Mouse (Mus musculus) forebrain, embryonic 14.5 days (tissue): ENCODE measurements at regions not wholly inside any gene's neighbourhood (a gene's known extent, or its start where the extent isn't known, plus 50 kb on each side); places are given as distances from the start of the nearest gene placed in this dataset.

Experiments used
- ATAC-seq: fragments of 200-750 bp; cut with Nextera tagmentation; 2 replicates; pipeline ENCODE4 v1.8.0; 2017; ENCODE audit warnings: mild to moderate bottlenecking, moderate library complexity
- DNase-seq: peaks from one replicate; pipeline ENCODE4 v3.0.0-alpha.2; 2015; ENCODE audit warnings: low spot score
- H3K27ac ChIP-seq: fragments of 300-500 bp; sonication (generic); 2 replicates; pipeline ENCODE4 v1.5.1; 2014; ENCODE audit warnings: low read depth, mild to moderate bottlenecking, control low read depth, low read length, moderate library complexity
- H3K27me3 ChIP-seq: fragments of 300-500 bp; sonication (generic); replicated peaks from 2 replicates; pipeline ENCODE4 v1.6.1; 2014; ENCODE audit warnings: low read length, control low read depth, mixed read lengths; ENCODE audit not compliant: control insufficient read depth, insufficient read depth
- H3K36me3 ChIP-seq: fragments of 300-500 bp; sonication (generic); 2 replicates; pipeline ENCODE4 v1.6.1; 2014; ENCODE audit warnings: low read length, control low read depth; ENCODE audit not compliant: control insufficient read depth, insufficient read depth
- H3K4me1 ChIP-seq: fragments of 300-500 bp; sonication (generic); 2 replicates; pipeline ENCODE4 v1.6.1; 2014; ENCODE audit warnings: antibody characterized with exemption, low read length, control low read depth; ENCODE audit not compliant: control insufficient read depth, insufficient read depth
- H3K4me2 ChIP-seq: fragments of 300-500 bp; sonication (generic); 2 replicates; pipeline ENCODE4 v1.6.1; 2014; ENCODE audit warnings: mild to moderate bottlenecking, control low read depth, low read length
- H3K4me3 ChIP-seq: fragments of 300-500 bp; sonication (generic); 2 replicates; pipeline ENCODE4 v1.5.1; 2014; ENCODE audit warnings: low read depth, low read length, control low read depth
- H3K9ac ChIP-seq: fragments of 300-500 bp; sonication (generic); 2 replicates; pipeline ENCODE4 v1.6.1; 2014; ENCODE audit warnings: mild to moderate bottlenecking, low read length, control low read depth, moderate library complexity
- H3K9me3 ChIP-seq: fragments of 300-500 bp; sonication (generic); replicated peaks from 2 replicates; pipeline ENCODE4 v1.6.1; 2016; ENCODE audit warnings: low read length, control low read depth, mixed read lengths; ENCODE audit not compliant: control insufficient read depth
- WGBS: fragments of 180-500 bp; shearing (Covaris S2); extraction: QIAGEN DNeasy Blood & Tissue Kit; methylation state at CpG from one replicate; pipeline ENCODE4 v1.1.7; 2014; 5-methylcytosine and 5-hydroxymethylcytosine counted together

DNA sequence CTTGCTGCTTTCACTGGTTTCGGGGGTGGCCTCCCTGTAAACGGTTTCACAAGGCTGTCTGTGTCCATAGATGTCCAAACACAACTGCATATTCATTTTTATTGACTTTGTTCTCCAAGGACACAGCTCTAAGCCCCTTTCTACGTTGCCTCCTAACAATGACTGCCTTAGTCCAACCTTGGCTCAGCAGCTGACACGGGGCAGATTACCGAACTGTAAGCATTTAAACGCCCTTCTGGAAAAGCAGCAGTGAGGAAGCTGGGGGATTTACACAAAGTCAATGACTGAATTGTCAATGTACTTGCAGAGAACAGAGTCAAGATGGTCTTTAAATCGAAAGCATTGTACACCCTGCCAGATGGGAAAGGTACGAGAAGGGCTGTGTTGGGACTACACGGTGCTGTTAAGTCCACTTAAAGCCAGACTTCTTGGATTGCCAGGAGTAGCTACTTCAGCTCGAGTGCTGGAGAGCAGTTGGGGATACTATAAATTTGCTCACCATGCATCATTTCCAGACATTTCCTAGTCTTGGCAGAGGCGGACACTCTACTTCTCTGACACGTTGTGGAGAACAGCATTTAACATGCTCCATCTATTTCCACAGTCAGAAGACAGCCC is 149.0 kb downstream of the Dact1 start:
- H3K9me3 ChIP-seq: no peaks in the 10 kb centered on the region
- H3K4me3 ChIP-seq: no peak overlapping the region
- H3K4me2 ChIP-seq: no peak overlapping the region
- WGBS: 77% methylated on average over 12 of the region's 12 CpGs
- DNase-seq (no peak), ATAC-seq (no peak)
- no peaks in the 10 kb centered on the region for H3K36me3 ChIP-seq
- no peaks in the 10 kb centered on the region for H3K4me1 ChIP-seq
- no peak overlapping the region for H3K27ac ChIP-seq
- H3K27me3 ChIP-seq: no peaks in the 10 kb centered on the region
- H3K9ac ChIP-seq: no peak overlapping the region

DNA sequence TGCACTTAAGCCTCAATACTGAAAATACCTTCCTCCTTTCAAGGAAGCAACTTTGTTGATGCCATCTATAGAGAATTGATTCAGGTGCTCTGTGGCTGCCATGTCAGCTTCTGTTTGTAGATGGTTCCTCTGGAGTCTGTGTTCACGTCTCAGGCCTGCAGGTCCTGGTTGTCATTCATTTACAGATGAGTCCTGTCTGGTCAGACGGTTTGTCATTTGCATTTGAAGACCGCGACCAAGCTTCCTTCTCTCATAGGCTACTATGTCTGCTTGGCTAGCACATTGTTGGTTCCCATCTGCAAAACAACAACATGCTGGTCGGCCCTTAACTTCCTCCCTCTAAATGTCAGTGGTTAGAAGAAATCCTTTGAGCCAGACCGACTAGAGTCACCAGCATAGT is 151.0 kb downstream of the Dact1 start:
- H3K4me1 ChIP-seq: no peaks in the 10 kb centered on the region
- no peaks in the 10 kb centered on the region for H3K9me3 ChIP-seq
- H3K4me2 ChIP-seq: no peak overlapping the region
- no peak overlapping the region for H3K4me3 ChIP-seq
- no peaks in the 10 kb centered on the region for H3K36me3 ChIP-seq
- DNase-seq (no peak), ATAC-seq (no peak)
- H3K27ac ChIP-seq: no peak overlapping the region
- WGBS: 54% methylated on average over 6 of the region's 6 CpGs
- H3K9ac ChIP-seq: no peak overlapping the region
- no peaks in the 10 kb centered on the region for H3K27me3 ChIP-seq

DNA sequence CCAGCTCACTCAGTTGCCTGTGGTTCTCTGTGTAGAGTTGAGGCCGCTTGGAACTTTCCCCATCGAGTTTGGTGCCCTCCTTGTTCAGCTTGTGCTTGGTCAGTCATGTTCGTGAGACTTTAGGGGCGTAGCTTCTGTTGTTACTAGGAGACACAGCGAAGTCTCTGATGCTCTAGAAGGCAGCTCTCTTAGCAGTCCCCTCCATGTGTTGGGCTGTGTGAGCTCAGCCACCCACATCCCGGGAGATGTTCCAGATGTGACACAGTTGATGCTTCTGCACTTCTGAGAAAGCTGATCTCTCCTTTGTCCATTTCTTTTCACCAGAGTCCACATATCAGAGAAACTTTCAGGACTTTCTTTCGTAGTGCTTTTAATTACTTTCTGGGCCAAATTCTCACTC is 158.1 kb downstream of the Dact1 start:
- H3K27ac ChIP-seq: no peak overlapping the region
- H3K4me2 ChIP-seq: no peak overlapping the region
- H3K9ac ChIP-seq: no peak overlapping the region
- no peaks in the 10 kb centered on the region for H3K9me3 ChIP-seq
- DNase-seq: no peak
- no peak overlapping the region for H3K4me3 ChIP-seq
- no peaks in the 10 kb centered on the region for H3K27me3 ChIP-seq
- H3K36me3 ChIP-seq: no peaks in the 10 kb centered on the region
- WGBS: 72% methylated on average over 7 of the region's 7 CpGs
- H3K4me1 ChIP-seq: no peaks in the 10 kb centered on the region
- no peak for ATAC-seq

DNA sequence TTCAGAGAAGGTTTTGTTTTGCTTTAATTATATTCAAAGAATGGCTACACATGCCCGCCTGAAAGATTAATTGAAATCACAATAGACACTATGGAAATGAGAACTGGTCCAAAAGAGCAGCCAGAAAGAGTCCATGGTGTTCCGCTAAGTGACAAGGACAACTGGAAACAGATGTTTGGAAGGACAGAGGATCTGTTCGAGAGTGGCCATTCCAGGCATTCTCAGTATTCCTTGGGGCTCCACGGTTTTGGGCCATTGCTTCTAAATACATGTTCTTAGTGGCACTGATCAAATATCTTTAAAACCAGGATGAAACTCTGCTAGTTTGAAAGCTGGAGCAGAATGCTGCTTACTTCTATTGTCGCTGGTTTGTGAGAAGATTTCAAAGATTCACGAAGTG is 158.6 kb downstream of the Dact1 start:
- Histone ChIP-seq H3K4me2 (no peak overlapping the region), H3K4me3 (no peak overlapping the region), H3K9me3 (no peaks in the 10 kb centered on the region), H3K9ac (no peak overlapping the region), H3K27ac (no peak overlapping the region), H3K4me1 (no peaks in the 10 kb centered on the region), H3K36me3 (no peaks in the 10 kb centered on the region), H3K27me3 (no peaks in the 10 kb centered on the region)
- no peak for ATAC-seq
- 39% methylated on average over 6 of the region's 6 CpGs for WGBS
- DNase-seq: no peak

DNA sequence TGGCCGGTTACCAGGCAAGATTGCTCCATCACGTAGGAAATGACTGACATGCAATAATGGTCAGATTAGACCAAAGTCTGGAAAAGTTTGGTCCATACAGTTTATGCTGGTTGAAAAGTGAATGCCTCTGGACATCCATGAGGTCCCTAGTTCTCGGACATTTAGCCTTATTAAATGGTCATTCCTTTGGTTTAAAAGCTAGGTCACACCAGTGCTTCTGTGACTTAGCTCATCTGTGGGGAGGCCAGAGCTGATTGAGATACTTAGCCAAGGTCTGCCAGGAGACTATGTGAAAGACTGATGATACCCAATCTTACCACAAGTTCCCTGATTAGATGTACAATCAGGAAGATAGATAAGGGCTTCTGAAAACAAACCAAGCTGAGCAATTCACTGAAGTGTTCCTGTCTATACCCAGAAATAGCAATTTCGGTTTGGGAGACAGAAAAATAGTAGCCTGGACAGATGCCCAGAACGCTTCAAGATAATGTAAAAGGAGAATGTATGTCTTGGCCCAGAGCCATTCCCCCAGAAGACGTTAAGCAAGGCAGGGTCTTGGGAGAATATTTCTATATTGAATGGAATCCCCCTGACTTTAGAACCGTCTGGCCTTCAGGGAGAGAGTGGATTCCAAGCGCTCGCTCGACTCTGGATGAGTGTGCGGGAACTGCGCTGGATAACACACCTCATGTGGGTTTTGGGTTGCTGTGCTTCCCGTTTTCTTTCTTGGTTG is 161.5 kb downstream of the Dact1 start:
- Histone ChIP-seq H3K4me3 (no peak overlapping the region), H3K4me1 (no peaks in the 10 kb centered on the region), H3K27ac (no peak overlapping the region), H3K9me3 (no peaks in the 10 kb centered on the region), H3K9ac (no peak overlapping the region), H3K4me2 (no peak overlapping the region), H3K36me3 (no peaks in the 10 kb centered on the region), H3K27me3 (no peaks in the 10 kb centered on the region)
- WGBS: 79% methylated on average over 13 of the region's 13 CpGs
- no peak for ATAC-seq
- peak; percentile 48 for DNase-seq

- Histone ChIP-seq H3K4me1 (no peaks in the 10 kb centered on the region), H3K27ac (no peak overlapping the region), H3K36me3 (no peaks in the 10 kb centered on the region), H3K4me3 (no peak overlapping the region), H3K4me2 (no peak overlapping the region), H3K9me3 (no peaks in the 10 kb centered on the region), H3K9ac (no peak overlapping the region), H3K27me3 (no peaks in the 10 kb centered on the region)
- WGBS: 90% methylated on average over 4 of the region's 4 CpGs
- ATAC-seq: no peak
- no peak for DNase-seq
Observed at GRCm38 (mm10) chr12:71471720-71472119, 162.0 kb downstream of the Dact1 start.

DNA sequence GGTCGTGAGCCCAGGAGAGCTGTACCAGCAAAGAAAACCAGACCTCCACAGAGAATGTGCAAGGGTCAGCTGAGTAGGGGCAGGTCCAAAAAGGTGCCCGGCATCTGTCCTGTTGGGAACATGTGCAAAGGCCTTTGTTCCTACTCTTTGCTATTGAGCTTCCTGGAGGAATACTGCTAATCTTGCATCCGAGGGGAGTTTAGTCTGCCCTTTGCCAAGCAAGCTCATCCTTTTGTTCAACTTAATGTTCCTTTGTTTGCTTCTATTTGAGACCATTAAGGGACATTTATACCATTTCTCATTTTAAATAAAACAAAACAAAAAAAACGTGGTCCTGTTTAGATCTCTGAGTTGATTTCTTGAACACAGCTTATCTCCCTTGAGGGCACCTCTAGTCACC is 166.6 kb downstream of the Dact1 start:
- Histone ChIP-seq H3K9ac (no peak overlapping the region), H3K4me3 (no peak overlapping the region), H3K27me3 (no peaks in the 10 kb centered on the region), H3K27ac (no peak overlapping the region), H3K36me3 (no peaks in the 10 kb centered on the region), H3K4me2 (no peak overlapping the region), H3K9me3 (no peaks in the 10 kb centered on the region), H3K4me1 (peaks cover 3% of the 10 kb centered on the region; the same call in 1 of the 2 replicates)
- DNase-seq (no peak), ATAC-seq (no peak)
- WGBS: 62% methylated on average over 4 of the region's 4 CpGs

DNA sequence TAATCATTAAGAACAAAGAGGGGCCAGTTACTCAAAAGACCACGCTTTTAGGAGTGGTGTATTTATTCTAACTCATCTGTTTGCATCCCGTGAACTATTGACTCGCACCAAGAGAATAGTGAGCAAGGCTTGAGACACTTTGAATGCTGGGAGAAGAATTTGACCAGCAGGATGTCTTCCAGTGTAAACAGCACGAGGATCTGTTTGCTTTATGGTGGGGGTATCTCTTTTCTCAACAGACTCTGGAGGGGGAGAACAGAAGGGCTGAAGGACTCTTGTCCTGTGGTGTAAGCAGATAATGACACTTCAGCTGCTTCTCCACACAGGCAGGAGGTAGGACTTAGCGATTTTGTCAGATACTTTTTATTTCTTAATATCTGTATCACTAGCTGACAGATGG is 168.0 kb downstream of the Dact1 start:
- Histone ChIP-seq H3K4me1 (peaks cover 6% of the 10 kb centered on the region), H3K27ac (no peak overlapping the region), H3K27me3 (no peaks in the 10 kb centered on the region), H3K4me3 (no peak overlapping the region), H3K36me3 (no peaks in the 10 kb centered on the region), H3K4me2 (no peak overlapping the region), H3K9me3 (no peaks in the 10 kb centered on the region), H3K9ac (no peak overlapping the region)
- DNase-seq (peak; percentile 22), ATAC-seq (no peak)
- WGBS: 8% methylated on average over 5 of the region's 5 CpGs

DNA sequence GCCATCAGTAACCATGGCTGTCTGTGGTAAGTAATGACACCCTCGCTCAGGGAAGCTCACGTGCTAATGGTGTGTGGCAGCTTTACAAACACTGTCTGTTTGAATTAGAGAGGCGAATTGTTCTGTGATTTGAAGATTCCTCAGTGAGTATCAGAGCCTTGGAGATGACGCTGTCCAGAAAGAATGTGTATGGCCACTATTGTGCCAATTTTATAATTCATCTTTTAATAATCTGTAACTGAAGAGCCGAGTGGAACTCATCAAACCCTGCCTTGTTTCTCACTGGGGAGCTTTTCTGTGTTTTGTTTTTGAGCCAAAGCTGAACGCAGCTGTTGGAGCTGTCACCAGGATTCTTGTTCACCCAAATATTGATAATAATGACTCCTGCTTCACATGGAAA is 171.7 kb downstream of the Dact1 start:
- 0 out of 2 replicates have a peak overlapping the region, but pooled peaks have one; percentile 35 for H3K27ac ChIP-seq
- DNase-seq (peak; percentile 45), ATAC-seq (no peak)
- no peaks in the 10 kb centered on the region for H3K9me3 ChIP-seq
- no peaks in the 10 kb centered on the region for H3K36me3 ChIP-seq
- H3K9ac ChIP-seq: no peak overlapping the region
- 63% methylated on average over 6 of the region's 6 CpGs for WGBS
- no peaks in the 10 kb centered on the region for H3K27me3 ChIP-seq
- H3K4me3 ChIP-seq: no peak overlapping the region
- H3K4me1 ChIP-seq: peaks cover 6% of the 10 kb centered on the region
- no peak overlapping the region for H3K4me2 ChIP-seq
